Mouse (Mus musculus): Measurements from ENCODE around the gene Nek7. TPM values are rescaled to one million over a fixed set of nuclear protein-coding genes. Genes with fewer than 3 reads are reported as not detected.

Nek7 gene
- polyA plus RNA-seq, 1 experiment from 2014 or later, result 16.0 TPM

DNA sequence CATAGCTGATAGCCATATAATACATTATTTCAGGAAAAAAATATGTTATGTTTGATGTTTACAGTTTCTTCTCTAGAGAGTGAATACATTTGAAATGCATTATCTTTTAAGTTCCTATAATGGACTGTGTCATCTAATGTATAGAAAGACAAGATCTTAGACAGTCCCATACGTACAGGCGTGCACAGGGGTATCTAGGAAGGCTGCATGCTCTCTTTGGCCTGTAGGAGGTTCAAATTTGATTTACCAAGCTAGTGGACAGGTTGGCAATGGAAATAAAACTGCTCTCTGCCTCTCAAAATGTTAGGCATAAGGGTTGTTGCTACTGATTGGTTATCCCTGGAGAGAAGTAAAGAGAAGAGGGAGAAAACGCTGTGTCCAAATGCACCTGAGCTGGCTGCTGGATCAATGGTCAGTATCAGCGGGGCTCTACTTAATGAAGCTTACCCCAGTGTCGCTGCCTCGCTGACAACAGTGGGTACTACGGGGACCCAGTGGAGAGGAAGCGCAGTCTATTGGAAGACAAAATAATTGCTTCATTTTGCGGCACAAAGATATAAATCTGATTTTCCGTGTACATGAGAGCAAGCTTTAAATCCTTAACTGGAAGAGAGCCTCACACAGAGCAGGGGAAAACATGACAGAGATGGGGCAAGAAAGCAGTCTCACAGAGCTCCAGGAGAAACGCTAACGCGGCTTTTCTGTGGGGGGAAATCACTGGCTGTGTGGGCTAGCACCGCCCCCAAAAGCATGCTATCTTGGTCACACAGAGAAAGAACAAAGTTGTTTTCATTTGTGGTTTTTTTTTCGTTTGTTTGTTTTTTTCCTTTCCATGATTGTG lies 171.1 kb downstream of the Nek7 start:
- no peak for ATAC-seq (ENCODE audit: insufficient read depth)
- no peaks in the 10 kb centered on the region for H3K27me3 ChIP-seq
- no peak overlapping the region for H3K27ac ChIP-seq (replicated peaks)
- H3K9ac ChIP-seq, result no peak overlapping the region
- H3K9me3 ChIP-seq (replicated peaks), result no peaks in the 10 kb centered on the region
- no peaks in the 10 kb centered on the region for H3K4me1 ChIP-seq (replicated peaks)
- no peaks in the 10 kb centered on the region for H3K36me3 ChIP-seq (replicated peaks)
- H3K4me2 ChIP-seq, result no peak overlapping the region
- 43% methylated on average over 15 of the region's 15 CpGs for WGBS (ENCODE audit: insufficient replicate concordance)
- H3K4me3 ChIP-seq (replicated peaks), result no peak overlapping the region

DNA sequence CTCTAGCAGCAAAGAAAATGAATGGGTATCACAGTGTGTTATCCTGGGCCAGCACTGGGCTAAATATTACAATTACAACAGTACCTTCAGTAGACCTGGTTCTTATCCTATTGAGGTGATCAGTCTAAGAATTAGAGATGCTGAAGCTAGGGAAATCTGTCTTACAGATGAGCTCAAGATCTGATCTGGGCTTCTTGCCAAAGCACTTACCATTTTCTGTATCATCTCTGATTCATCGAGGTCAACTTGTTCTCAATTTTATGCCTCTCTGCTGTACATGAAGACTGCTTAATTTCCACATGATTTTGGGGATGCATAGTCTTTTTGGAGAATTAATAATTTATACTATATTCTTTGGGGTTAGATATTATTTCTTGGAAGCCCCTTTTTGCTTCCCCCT lies 173.1 kb downstream of the Nek7 start:
- Histone ChIP-seq H3K9me3 (replicated peaks) (no peaks in the 10 kb centered on the region), H3K9ac (no peak overlapping the region), H3K27ac (replicated peaks) (no peak overlapping the region), H3K4me3 (replicated peaks) (no peak overlapping the region), H3K4me1 (replicated peaks) (no peaks in the 10 kb centered on the region), H3K4me2 (no peak overlapping the region), H3K36me3 (replicated peaks) (no peaks in the 10 kb centered on the region), H3K27me3 (no peaks in the 10 kb centered on the region)
- WGBS (ENCODE audit: insufficient replicate concordance), result 66% methylated on average over 1 of the region's 1 CpGs
- no peak for ATAC-seq (ENCODE audit: insufficient read depth)

Other genes with a start within 250 kb of the Nek7 start
- gene Lhx9, start 228.4 kb upstream of the Nek7 start, polyA plus RNA-seq (2015; fragmentation: Nextera tagmentation; extraction: Ambion mirVana), result 0.02 and 0.03 TPM in 2 replicates
- 9.6 and 10.9 TPM in 2 replicates for gene 2310009B15Rik, start 236.7 kb upstream of the Nek7 start, polyA plus RNA-seq (2015; fragmentation: Nextera tagmentation; extraction: Ambion mirVana)